Comparison of ENCODE assay signal across 8 mouse cellular contexts in the genomic region with DNA sequence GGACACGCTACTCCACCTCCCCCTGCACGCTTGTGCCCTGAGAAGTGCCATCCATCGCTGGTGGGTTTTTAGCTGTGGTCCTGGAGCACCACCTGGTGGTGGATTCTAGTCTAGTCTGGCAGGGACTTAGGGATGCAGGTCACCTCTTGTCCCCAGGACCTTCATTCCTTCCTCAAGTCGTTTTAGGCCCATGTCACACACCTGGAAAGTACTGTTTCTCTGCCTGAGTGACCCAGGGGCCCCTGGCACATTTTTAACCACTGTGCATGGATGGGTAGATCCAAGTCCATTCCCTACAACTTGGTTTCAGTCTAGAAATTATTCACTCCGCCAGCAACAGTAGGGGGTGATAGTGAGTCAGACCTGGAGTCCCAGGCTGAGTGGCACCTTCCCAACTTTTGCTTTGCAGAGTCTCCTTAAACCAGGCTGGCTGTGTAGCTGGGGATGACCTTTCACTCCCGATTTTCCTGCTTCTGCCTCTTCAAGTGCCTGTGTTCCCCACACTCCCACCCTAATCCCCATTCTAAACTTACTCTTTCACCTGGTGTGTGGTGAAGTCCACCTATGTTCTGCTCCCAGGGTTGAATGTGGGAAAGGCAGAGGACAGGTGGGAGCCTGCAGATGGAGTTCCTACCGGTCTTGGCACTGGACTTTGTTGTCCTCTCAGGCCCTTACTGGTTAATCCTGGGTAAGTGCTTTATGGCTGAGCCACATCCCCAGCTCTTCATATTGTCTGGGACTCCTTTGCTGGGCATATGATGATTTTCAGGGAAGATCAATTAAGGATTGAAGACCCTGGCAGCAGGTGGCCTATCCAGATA. TPM values are rescaled to one million over a fixed set of nuclear protein-coding genes. Genes with fewer than 3 reads are reported as not detected.
DNase-seq lines count a peak whose midpoint lies in the region; ATAC-seq lines count a peak whose summit lies in the region.

No protein-coding gene starts in this region.

- peaks cover 21% of the 10 kb centered on the region for H3K4me1 ChIP-seq in heart, embryonic 12.5 days (replicated peaks)
- peaks cover under 1% of the 10 kb centered on the region; the same call in 1 of the 2 replicates for H3K4me1 ChIP-seq in intestine, embryonic 14.5 days (replicated peaks; ENCODE audit: control insufficient read depth, insufficient read depth, low read length)

- no peak overlapping the region for H3K4me3 ChIP-seq in heart, embryonic 12.5 days
- H3K4me3 ChIP-seq in intestine, embryonic 14.5 days (ENCODE audit: low read depth, low read length), result no peak overlapping the region

- WGBS in heart, embryonic 12.5 days, result 17% methylated on average over 7 of the region's 7 CpGs
- WGBS in intestine, embryonic 14.5 days, result 12% methylated on average over 7 of the region's 7 CpGs

- ATAC-seq in heart, embryonic 12.5 days (ENCODE audit: insufficient number of reproducible peaks, low FRiP score), result no peak
- peak; percentile 64 for ATAC-seq in intestine, embryonic 14.5 days (replicated peaks; ENCODE audit: low FRiP score, low TSS enrichment, low read depth)
- peak; percentile 75 for ATAC-seq in megakaryocyte-erythroid progenitor cell, adult 5-6 weeks (replicated peaks; ENCODE audit: low FRiP score, low TSS enrichment, poor library complexity, severe bottlenecking)

- no peaks in the 10 kb centered on the region for H3K27me3 ChIP-seq in heart, embryonic 12.5 days (replicated peaks)
- H3K27me3 ChIP-seq in intestine, embryonic 14.5 days (replicated peaks; ENCODE audit: control insufficient read depth, insufficient read depth, low read length), result no peaks in the 10 kb centered on the region

- H3K27ac ChIP-seq in heart, embryonic 12.5 days (ENCODE audit: poor library complexity, severe bottlenecking), result no peak overlapping the region
- H3K27ac ChIP-seq in intestine, embryonic 14.5 days (ENCODE audit: low read depth), result no peak overlapping the region; the same call in 1 of the 2 replicates

- peak; percentile 96 for DNase-seq in heart, adult 11 months
- peak; percentile 92 to 94 for DNase-seq in cerebellum, postnatal 25 days
- DNase-seq in gastrocnemius, adult 18-20 months (ENCODE audit: low spot score), result peak; percentile 83
- DNase-seq in intestine, embryonic 14.5 days (ENCODE audit: low spot score), result peak; percentile 97
- peak; percentile 88 to 90 for DNase-seq in left cerebral cortex, postnatal 14 days (ENCODE audit: low spot score in 2 of 2)
- DNase-seq in right cerebral cortex, postnatal 36 days (ENCODE audit: low spot score in 2 of 2), result peak; percentile 69 to 70

- no peaks in the 10 kb centered on the region for H3K9me3 ChIP-seq in heart, embryonic 12.5 days (replicated peaks)
- H3K9me3 ChIP-seq in intestine, embryonic 14.5 days (ENCODE audit: control insufficient read depth, low read length), result no peaks in the 10 kb centered on the region

- peaks cover 82% of the 10 kb centered on the region for H3K36me3 ChIP-seq in heart, embryonic 12.5 days
- peaks cover 74% of the 10 kb centered on the region for H3K36me3 ChIP-seq in intestine, embryonic 14.5 days (ENCODE audit: control insufficient read depth, insufficient read depth, low read length)

- no peak overlapping the region for H3K4me2 ChIP-seq in heart, embryonic 12.5 days
- H3K4me2 ChIP-seq in intestine, embryonic 14.5 days (ENCODE audit: low read length), result no peak overlapping the region

- intact Hi-C loops in left cerebral cortex, postnatal 14 days (cut with DNase I), result loop anchor here (1.0 to 2.0 kb wide), 2 partner anchors 64 to 70 kb away; no protein-coding TSS in a partner anchor

- H3K9ac ChIP-seq in heart, embryonic 12.5 days, result no peak overlapping the region
- no peak overlapping the region for H3K9ac ChIP-seq in intestine, embryonic 14.5 days (ENCODE audit: low read length)

RNA-seq across cellular contexts. Expression of gene Ccdc8, which starts 10.1 kb away (rescaled TPM):
- polyA plus RNA-seq in heart, embryonic 12.5 days (2016; fragmentation: Nextera tagmentation; extraction: Ambion mirVana), result 19.6 and 29.4 TPM in 2 replicates
- under 1 TPM; 0.94 to 0.97 TPM for total RNA-seq in gastrocnemius, adult 18-20 months (2021)
- 24.1 and 26.0 TPM in 2 replicates for polyA plus RNA-seq in intestine, embryonic 14.5 days (2014; fragmentation: Nextera tagmentation; extraction: Ambion mirVana)
- total RNA-seq in left cerebral cortex, postnatal 14 days (2021), result 1 to 10 TPM; 3.0 TPM
- 0.79 and 2.7 TPM in 2 replicates for total RNA-seq in megakaryocyte-erythroid progenitor cell, adult 5-6 weeks (2014; fragmentation: Nextera tagmentation)
- total RNA-seq in megakaryocyte-erythroid progenitor cell, adult 5-6 weeks (2017), result 1.1 and 5.3 TPM in 2 replicates

RNA-seq across cellular contexts. Expression of gene Gm42372, which starts 19.7 kb away (rescaled TPM):
- 0.14 and 0.15 TPM in 2 replicates for polyA plus RNA-seq in heart, embryonic 12.5 days (2016; fragmentation: Nextera tagmentation; extraction: Ambion mirVana)
- not detected for total RNA-seq in gastrocnemius, adult 18-20 months (2021)
- polyA plus RNA-seq in intestine, embryonic 14.5 days (2014; fragmentation: Nextera tagmentation; extraction: Ambion mirVana), result 0.51 and 0.62 TPM in 2 replicates
- total RNA-seq in left cerebral cortex, postnatal 14 days (2021), result 10 to 100 TPM; 59.2 to 61.7 TPM
- 0.28 and 0.35 TPM in 2 replicates for total RNA-seq in megakaryocyte-erythroid progenitor cell, adult 5-6 weeks (2014; fragmentation: Nextera tagmentation)
- not detected in 2 replicates for total RNA-seq in megakaryocyte-erythroid progenitor cell, adult 5-6 weeks (2017)

RNA-seq across cellular contexts. Expression of gene Ppp5c, which starts 25.1 kb away (rescaled TPM):
- polyA plus RNA-seq in heart, embryonic 12.5 days (2016; fragmentation: Nextera tagmentation; extraction: Ambion mirVana), result 87.3 and 91.9 TPM in 2 replicates
- total RNA-seq in gastrocnemius, adult 18-20 months (2021), result 10 to 100 TPM; 62.4 to 63.0 TPM
- polyA plus RNA-seq in intestine, embryonic 14.5 days (2014; fragmentation: Nextera tagmentation; extraction: Ambion mirVana), result 101 and 103 TPM in 2 replicates
- total RNA-seq in left cerebral cortex, postnatal 14 days (2021), result 100 to 1,000 TPM; 182 to 185 TPM
- total RNA-seq in megakaryocyte-erythroid progenitor cell, adult 5-6 weeks (2014; fragmentation: Nextera tagmentation), result 148 and 150 TPM in 2 replicates
- 58.8 and 82.4 TPM in 2 replicates for total RNA-seq in megakaryocyte-erythroid progenitor cell, adult 5-6 weeks (2017)

RNA-seq across cellular contexts. Expression of gene Pnmal1, which starts 43.1 kb away (rescaled TPM):
- polyA plus RNA-seq in heart, embryonic 12.5 days (2016; fragmentation: Nextera tagmentation; extraction: Ambion mirVana), result 0.14 and 0.28 TPM in 2 replicates
- total RNA-seq in gastrocnemius, adult 18-20 months (2021), result not detected
- polyA plus RNA-seq in intestine, embryonic 14.5 days (2014; fragmentation: Nextera tagmentation; extraction: Ambion mirVana), result 3.7 and 4.1 TPM in 2 replicates
- total RNA-seq in left cerebral cortex, postnatal 14 days (2021), result 10 to 100 TPM; 85.4 to 91.6 TPM
- total RNA-seq in megakaryocyte-erythroid progenitor cell, adult 5-6 weeks (2014; fragmentation: Nextera tagmentation), result not detected in 2 replicates
- total RNA-seq in megakaryocyte-erythroid progenitor cell, adult 5-6 weeks (2017), result not detected in 2 replicates

RNA-seq across cellular contexts. Expression of gene Pnmal2, which starts 58.1 kb away (rescaled TPM):
- polyA plus RNA-seq in heart, embryonic 12.5 days (2016; fragmentation: Nextera tagmentation; extraction: Ambion mirVana), result 3.5 and 4.2 TPM in 2 replicates
- total RNA-seq in gastrocnemius, adult 18-20 months (2021), result under 1 TPM; 0.50 to 0.64 TPM
- 4.1 and 5.3 TPM in 2 replicates for polyA plus RNA-seq in intestine, embryonic 14.5 days (2014; fragmentation: Nextera tagmentation; extraction: Ambion mirVana)
- 100 to 1,000 TPM; 215 to 249 TPM for total RNA-seq in left cerebral cortex, postnatal 14 days (2021)
- total RNA-seq in megakaryocyte-erythroid progenitor cell, adult 5-6 weeks (2014; fragmentation: Nextera tagmentation), result not detected in 2 replicates
- not detected in 2 replicates for total RNA-seq in megakaryocyte-erythroid progenitor cell, adult 5-6 weeks (2017)

Comparison
In these comparisons a context has a peak if more than half of its experiments do, and no peak if none do; other contexts are left out.
1. RNA of gene Gm42372, which starts 19.7 kb away (total RNA-seq): 59.2 to 61.7 TPM in left cerebral cortex, postnatal 14 days; 0.28 to 0.35 TPM in megakaryocyte-erythroid progenitor cell, adult 5-6 weeks and not detected in gastrocnemius, adult 18-20 months; every median in the first group is over 10 times any median in the second.
2. Peak in every context shown above with its lines, with median percentiles within 50 percentile points of each other: DNase-seq.